Mouse (Mus musculus) T-helper 17 cell (primary cell): ENCODE results near the gene Egfl7.

Experiments used
- in situ Hi-C, 2 experiments: fragments of 300-600 bp; cut with MboI, MseI; formaldehyde crosslinking; loops; 1 replicate in 1 of 2; 2 replicates in 1 of 2; pipeline ENCODE4 v1.15.1; 2025; ENCODE audit warnings: high pct_unique_total_duplicates in 2 of 2

Egfl7 gene

GRCm38 (mm10) chr2:26566221-26566620, 13.6 kb upstream of the Egfl7 start:
- in situ Hi-C loops = no loop called here

- in situ Hi-C loops = no loop called here
Measured at GRCm38 (mm10) chr2:26570034-26570433, 9.8 kb upstream of the Egfl7 start.

- in situ Hi-C loops = no loop called here
Measured at GRCm38 (mm10) chr2:26571400-26571799, 8.4 kb upstream of the Egfl7 start.

- in situ Hi-C loops = no loop called here
Measured at GRCm38 (mm10) chr2:26571826-26572225, 8.0 kb upstream of the Egfl7 start.

- in situ Hi-C loops = no loop called here
Measured at GRCm38 (mm10) chr2:26573396-26573795, 6.4 kb upstream of the Egfl7 start.

- in situ Hi-C loops = no loop called here
Measured at GRCm38 (mm10) chr2:26573807-26574206, 6.0 kb upstream of the Egfl7 start.

- in situ Hi-C loops = no loop called here
Measured at GRCm38 (mm10) chr2:26574862-26575261, 5.0 kb upstream of the Egfl7 start.

- in situ Hi-C loops = no loop called here
Measured at GRCm38 (mm10) chr2:26575378-26575777, 4.4 kb upstream of the Egfl7 start.

- in situ Hi-C loops = no loop called here
Measured at GRCm38 (mm10) chr2:26575865-26576264, 3.9 kb upstream of the Egfl7 start.

- in situ Hi-C loops = no loop called here
Measured at GRCm38 (mm10) chr2:26576462-26576861, 3.4 kb upstream of the Egfl7 start.

GRCm38 (mm10) chr2:26578369-26578768, 1.4 kb upstream of the Egfl7 start:
- in situ Hi-C loops = no loop called here

GRCm38 (mm10) chr2:26580751-26581150, 937 bp downstream of the Egfl7 start:
- in situ Hi-C loops = no loop called here

GRCm38 (mm10) chr2:26582203-26582602, 2.4 kb downstream of the Egfl7 start:
- in situ Hi-C loops = no loop called here

GRCm38 (mm10) chr2:26582741-26583140, 2.9 kb downstream of the Egfl7 start:
- in situ Hi-C loops = no loop called here

GRCm38 (mm10) chr2:26583640-26584039, 3.8 kb downstream of the Egfl7 start:
- in situ Hi-C loops = no loop called here

GRCm38 (mm10) chr2:26585713-26586112, 5.9 kb downstream of the Egfl7 start:
- in situ Hi-C loops = no loop called here

- in situ Hi-C loops = no loop called here
Measured at GRCm38 (mm10) chr2:26586294-26587043, 6.7 kb downstream of the Egfl7 start, which contains the start of gene Gm20532. Gm20532 (plus strand) TSS chr2:26586639.

- in situ Hi-C loops = no loop called here
Measured at GRCm38 (mm10) chr2:26587044-26587405, 7.2 kb downstream of the Egfl7 start.

GRCm38 (mm10) chr2:26588573-26588972, 8.8 kb downstream of the Egfl7 start:
- in situ Hi-C loops = no loop called here

- in situ Hi-C loops = no loop called here
Measured at GRCm38 (mm10) chr2:26589284-26589683, 9.5 kb downstream of the Egfl7 start.

GRCm38 (mm10) chr2:26590282-26590681, 10.5 kb downstream of the Egfl7 start:
- in situ Hi-C loops = no loop called here

GRCm38 (mm10) chr2:26590962-26591361, 11.1 kb downstream of the Egfl7 start:
- in situ Hi-C loops = no loop called here

- in situ Hi-C loops = no loop called here
Measured at GRCm38 (mm10) chr2:26591416-26591815, 11.6 kb downstream of the Egfl7 start.
